Mouse (Mus musculus) CD4-positive helper T cell, adult 2 months (primary cell): ENCODE results near the gene Tfb1m.

Experiments used
- DNase-seq: peaks from one replicate; pipeline ENCODE4 v3.0.0-alpha.2; 2012; ENCODE audit warnings: low read depth, missing footprints, low spot score

The Tfb1m gene

GRCm38 (mm10) chr17:3514316-3514715 lies 43.3 kb downstream of the Tfb1m start:
- DNase-seq, result no peak

GRCm38 (mm10) chr17:3509841-3510240 lies 47.7 kb downstream of the Tfb1m start:
- peak; percentile 45 for DNase-seq

GRCm38 (mm10) chr17:3506508-3506907 lies 51.1 kb downstream of the Tfb1m start:
- no peak for DNase-seq

- no peak for DNase-seq
These were observed 51.9 kb downstream of the Tfb1m start for GRCm38 (mm10) chr17:3505711-3506110.

GRCm38 (mm10) chr17:3500936-3501335 lies 56.6 kb downstream of the Tfb1m start:
- no peak for DNase-seq

GRCm38 (mm10) chr17:3500076-3500475 lies 57.5 kb downstream of the Tfb1m start:
- DNase-seq, result no peak

GRCm38 (mm10) chr17:3499468-3499867 lies 58.1 kb downstream of the Tfb1m start:
- DNase-seq, result no peak

GRCm38 (mm10) chr17:3498580-3498979 lies 59.0 kb downstream of the Tfb1m start:
- no peak for DNase-seq

- DNase-seq, result peak; percentile 23
These were observed 59.5 kb downstream of the Tfb1m start for GRCm38 (mm10) chr17:3498086-3498485.

- no peak for DNase-seq
These were observed 61.5 kb downstream of the Tfb1m start for GRCm38 (mm10) chr17:3496080-3496479.

- DNase-seq, result no peak
These were observed 62.0 kb downstream of the Tfb1m start for GRCm38 (mm10) chr17:3495576-3495975.

- no peak for DNase-seq
These were observed 65.9 kb downstream of the Tfb1m start for GRCm38 (mm10) chr17:3491667-3492066.

GRCm38 (mm10) chr17:3491065-3491464 lies 66.5 kb downstream of the Tfb1m start:
- no peak for DNase-seq

- DNase-seq, result no peak
These were observed 67.2 kb downstream of the Tfb1m start for GRCm38 (mm10) chr17:3490216-3490895.

GRCm38 (mm10) chr17:3487721-3488601 lies 69.6 kb downstream of the Tfb1m start:
- no peak for DNase-seq

GRCm38 (mm10) chr17:3487211-3487610 lies 70.4 kb downstream of the Tfb1m start:
- DNase-seq, result no peak

GRCm38 (mm10) chr17:3485851-3486250 lies 71.7 kb downstream of the Tfb1m start:
- no peak for DNase-seq

- DNase-seq, result no peak
These were observed 74.5 kb downstream of the Tfb1m start for GRCm38 (mm10) chr17:3483091-3483490.

- DNase-seq, result no peak
These were observed 75.7 kb downstream of the Tfb1m start for GRCm38 (mm10) chr17:3481576-3482575.

- no peak for DNase-seq
These were observed 81.0 kb downstream of the Tfb1m start for GRCm38 (mm10) chr17:3476546-3476945.

GRCm38 (mm10) chr17:3472018-3472417 lies 85.6 kb downstream of the Tfb1m start:
- DNase-seq, result no peak
